Mouse (Mus musculus): ENCODE data around the gene Tspan18. TPM values are rescaled to one million over a fixed set of nuclear protein-coding genes. Genes with fewer than 3 reads are reported as not detected.

Gene Tspan18
- total and polyA plus RNA-seq, 3 experiments = 0.38 TPM; not detected in 2

GRCm38 (mm10) chr2:93360310-93360709 is 26.0 kb upstream of the Tspan18 start:
- dilution Hi-C loops (cut with MboI; ENCODE audit: extremely low pct_ligation_motif_present, extremely low pct_unique_long_range_greater_than_20kb, low sequenced_read_pairs) = no loop called here

GRCm38 (mm10) chr2:93357391-93357790 is 23.1 kb upstream of the Tspan18 start:
- in situ Hi-C loops (cut with MboI; ENCODE audit: low pct_ligation_motif_present, low pct_unique_long_range_greater_than_20kb, low sequenced_read_pairs) = no loop called here
- DNase-seq (ENCODE audit: extremely low read depth) = no peak
- Histone ChIP-seq H3K4me2 (ENCODE audit: insufficient read depth, low read depth, poor library complexity, severe bottlenecking) (no peak overlapping the region), H3K36me3 (replicated peaks in 1 of 2; ENCODE audit: control insufficient read depth in 1 of 2, insufficient read depth in 1 of 2, low read length in 1 of 2) (no peaks in the 10 kb centered on the region), H3K27ac (ENCODE audit: insufficient read depth, low read depth) (no peak overlapping the region), H3K9ac (ENCODE audit: insufficient read depth, low read depth) (no peak overlapping the region), H3K4me1 (ENCODE audit: control insufficient read depth in 1 of 2, insufficient read depth in 2 of 2) (peaks cover 5% of the 10 kb centered on the region in 2 experiments; a peak in 2 of 4 replicates), H3K79me2 (replicated peaks; ENCODE audit: control insufficient read depth, extremely low read depth, insufficient read depth, poor library complexity, severe bottlenecking) (no peaks in the 10 kb centered on the region), H3K9me3 (replicated peaks; ENCODE audit: low read length) (no peaks in the 10 kb centered on the region), H3K27me3 (replicated peaks) (peaks cover 87% of the 10 kb centered on the region), H3K4me3 (replicated peaks in 1 of 3; ENCODE audit: low read depth in 2 of 3, low read length in 2 of 3, poor library complexity in 1 of 3) (no peak overlapping the region)
- dilution Hi-C loops (cut with MboI; ENCODE audit: extremely low pct_ligation_motif_present, extremely low pct_unique_long_range_greater_than_20kb, low sequenced_read_pairs) = no loop called here
- TF ChIP-seq MAFK (IDR thresholded peaks at IDR 0.05; ENCODE audit: insufficient replicate concordance, low read length) (no peak), TCF12 (IDR thresholded peaks at IDR 0.05; ENCODE audit: low read depth, low read length) (no peak), EP300 (IDR thresholded peaks at IDR 0.05; ENCODE audit: low read length) (no peak), NRF1 (IDR thresholded peaks at IDR 0.05; ENCODE audit: low read depth, low read length) (no peak), MEF2A (IDR thresholded peaks at IDR 0.05; ENCODE audit: borderline replicate concordance, low read depth, low read length) (no peak), IRF4 (IDR thresholded peaks at IDR 0.05; ENCODE audit: low read depth, low read length) (no peak), USF2 (conservative IDR thresholded peaks at IDR 0.05; ENCODE audit: low read depth, low read length) (no peak), POLR2A (IDR thresholded peaks at IDR 0.05; ENCODE audit: low read depth, low read length) (no peak)

More at GRCm38 (mm10) chr2:93360310-93360709, 26.0 kb upstream of the Tspan18 start:
- in situ Hi-C loops (cut with MboI; ENCODE audit: low pct_ligation_motif_present, low pct_unique_long_range_greater_than_20kb, low sequenced_read_pairs) = no loop called here
- peaks cover 3 to 5% of the 10 kb centered on the region in 2 experiments; a peak in 2 of 4 replicates for H3K4me1 ChIP-seq (ENCODE audit: control insufficient read depth in 1 of 2, insufficient read depth in 2 of 2)
- no peak overlapping the region for H3K9ac ChIP-seq (ENCODE audit: insufficient read depth, low read depth)
- H3K4me2 ChIP-seq (ENCODE audit: insufficient read depth, low read depth, poor library complexity, severe bottlenecking) = no peak overlapping the region
- no peaks in the 10 kb centered on the region for H3K79me2 ChIP-seq (replicated peaks; ENCODE audit: control insufficient read depth, extremely low read depth, insufficient read depth, poor library complexity, severe bottlenecking)
- H3K9me3 ChIP-seq (replicated peaks; ENCODE audit: low read length) = no peaks in the 10 kb centered on the region
- no peak for TF ChIP-seq PAX5 (IDR thresholded peaks at IDR 0.05; ENCODE audit: low read length)
- no peak for TF ChIP-seq IRF4 (IDR thresholded peaks at IDR 0.05; ENCODE audit: low read depth, low read length)
- TF ChIP-seq USF2 (conservative IDR thresholded peaks at IDR 0.05; ENCODE audit: low read depth, low read length) = no peak
- TF ChIP-seq MEF2A (IDR thresholded peaks at IDR 0.05; ENCODE audit: borderline replicate concordance, low read depth, low read length) = no peak
- no peak for TF ChIP-seq ZKSCAN1 (IDR thresholded peaks at IDR 0.05; ENCODE audit: borderline replicate concordance, low read depth, low read length)
- TF ChIP-seq CTCF (conservative IDR thresholded peaks at IDR 0.05 in 1 of 2, IDR thresholded peaks at IDR 0.05 in 1 of 2; ENCODE audit: low read depth in 2 of 2, low read length in 2 of 2) = no peak
- TF ChIP-seq UBTF (IDR thresholded peaks at IDR 0.05; ENCODE audit: low read depth, low read length) = no peak
- no peak for TF ChIP-seq TCF12 (IDR thresholded peaks at IDR 0.05; ENCODE audit: low read depth, low read length)
- TF ChIP-seq RAD21 (IDR thresholded peaks at IDR 0.05; ENCODE audit: low read depth, low read length) = no peak
- TF ChIP-seq ZMIZ1 (IDR thresholded peaks at IDR 0.05; ENCODE audit: low read depth, low read length) = no peak
- no peak for TF ChIP-seq HCFC1 (IDR thresholded peaks at IDR 0.05; ENCODE audit: low read depth, low read length)
- no peak for TF ChIP-seq JUN (IDR thresholded peaks at IDR 0.05; ENCODE audit: insufficient read depth, low read depth, low read length)
- TF ChIP-seq MAX (IDR thresholded peaks at IDR 0.05; ENCODE audit: low read length) = no peak
- no peak for TF ChIP-seq NRF1 (IDR thresholded peaks at IDR 0.05; ENCODE audit: low read depth, low read length)
- no peak for TF ChIP-seq BHLHE40 (IDR thresholded peaks at IDR 0.05; ENCODE audit: low read depth, low read length)
- TF ChIP-seq ZNF384 (IDR thresholded peaks at IDR 0.05; ENCODE audit: low read depth, low read length) = no peak
- no peak overlapping the region for H3K4me3 ChIP-seq (replicated peaks in 1 of 3; ENCODE audit: low read depth in 2 of 3, low read length in 2 of 3, poor library complexity in 1 of 3)
- peaks cover 88% of the 10 kb centered on the region for H3K27me3 ChIP-seq (replicated peaks)
- no peak overlapping the region for H3K27ac ChIP-seq (ENCODE audit: insufficient read depth, low read depth)
- no peaks in the 10 kb centered on the region for H3K36me3 ChIP-seq (replicated peaks in 1 of 2; ENCODE audit: control insufficient read depth in 1 of 2, insufficient read depth in 1 of 2, low read length in 1 of 2)
- DNase-seq (ENCODE audit: extremely low read depth) = no peak

Data from CH12.LX (cell line).